Mouse (Mus musculus) frontal cortex, adult 2 months (tissue): ENCODE measurements around the gene Ensa. TPM values are rescaled to one million over a fixed set of nuclear protein-coding genes. Genes with fewer than 3 reads are reported as not detected.

Experiments
- DNase-seq, 2 experiments: peaks; one replicate each; pipeline ENCODE4 v3.0.0; 2022; ENCODE audit warnings: low spot score in 1 of 2; ENCODE audit errors: extremely low spot score in 1 of 2
- polyA plus RNA-seq: library from polyadenylated mRNA; depleted of rRNA; stranded (reverse); fragments of >200 nt; gene quantifications from 2 replicates; pipeline ENCODE4 v1.2.3, GENCODE M21; 2012; rRNA removed

Ensa gene
- polyA plus RNA-seq, 1 experiment, result 164 TPM

DNA sequence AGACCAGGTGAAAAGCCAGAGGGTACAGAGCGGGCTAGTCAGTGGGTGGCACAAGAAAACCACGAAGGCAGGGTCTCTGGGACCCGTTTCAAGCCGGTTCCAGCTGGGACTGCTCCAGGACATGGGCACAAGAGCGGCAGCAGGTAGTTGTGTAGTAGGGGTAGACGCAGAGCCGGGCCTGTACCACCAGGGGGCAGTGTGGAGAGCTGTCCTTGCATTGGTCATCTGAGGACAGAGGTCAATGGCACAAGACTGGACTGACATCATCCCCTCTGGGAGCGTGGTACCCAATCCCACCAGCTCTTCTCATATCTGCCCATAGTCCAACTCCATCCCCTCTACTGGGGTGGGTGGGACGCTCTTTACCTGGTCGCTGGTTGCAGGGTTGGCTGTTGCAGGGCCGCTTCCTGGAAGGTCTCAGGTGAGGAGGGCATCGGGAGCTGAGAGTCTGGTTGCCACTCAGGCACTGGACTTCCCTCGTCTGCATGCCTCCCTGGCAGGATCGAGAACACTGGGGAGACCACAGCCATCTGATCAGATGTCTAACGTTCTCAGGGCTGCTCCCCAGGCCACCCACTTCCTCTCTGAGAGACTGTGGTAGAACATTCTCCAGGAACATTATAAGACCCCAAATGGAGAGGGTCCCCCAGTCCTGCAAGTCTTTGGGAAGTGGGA, 52.1 kb downstream of the Ensa start:
- peak in 1 of 2 experiments; percentile 64 for DNase-seq

GRCm38 (mm10) chr3:95677420-95678090, 52.8 kb downstream of the Ensa start:
- no peak for DNase-seq

- DNase-seq, result no peak
These were observed 54.8 kb downstream of the Ensa start for GRCm38 (mm10) chr3:95679551-95679950.

- no peak for DNase-seq
These were observed 55.9 kb downstream of the Ensa start for GRCm38 (mm10) chr3:95680673-95681072.

DNA sequence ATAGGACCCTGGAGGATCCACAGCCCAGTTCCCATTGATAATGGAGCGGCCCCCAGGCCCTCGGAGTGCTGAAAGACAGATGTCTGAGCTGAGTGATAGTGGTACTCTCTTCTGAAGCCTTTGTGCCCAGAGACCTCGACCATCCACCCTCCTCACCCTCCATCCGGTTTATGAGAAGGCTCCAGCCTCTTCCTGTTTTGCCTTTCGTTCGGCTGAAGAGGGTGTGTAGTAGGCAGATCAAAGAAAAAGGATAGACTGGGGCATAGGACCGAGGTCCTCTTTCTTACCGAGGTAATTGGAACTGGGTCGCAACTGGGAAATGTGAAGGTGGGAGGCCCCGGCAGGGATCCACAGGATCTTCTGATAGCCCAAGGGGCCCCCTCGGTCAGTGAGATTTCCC, 56.6 kb downstream of the Ensa start:
- DNase-seq, result no peak

Other genes with a start within 250 kb of the Ensa start
- not detected in 2 replicates for gene 4930558C23Rik, start 222.2 kb upstream of the Ensa start, polyA plus RNA-seq
- gene Arnt, start 190.6 kb upstream of the Ensa start, polyA plus RNA-seq, result 44.7 and 48.2 TPM in 2 replicates
- gene Ctsk, start 125.7 kb upstream of the Ensa start, polyA plus RNA-seq, result 5.3 and 6.5 TPM in 2 replicates
- 72.3 and 95.0 TPM in 2 replicates for gene Ctss, start 98.2 kb upstream of the Ensa start, polyA plus RNA-seq
- gene Hormad1, start 65.3 kb upstream of the Ensa start, polyA plus RNA-seq, result not detected in 2 replicates
- 15.7 and 16.8 TPM in 2 replicates for gene Golph3l, start 36.1 kb upstream of the Ensa start, polyA plus RNA-seq
- 43.3 and 47.0 TPM in 2 replicates for gene Mcl1, start 33.8 kb downstream of the Ensa start, polyA plus RNA-seq
- 3.5 and 4.1 TPM in 2 replicates for gene Adamtsl4, start 62.9 kb downstream of the Ensa start, polyA plus RNA-seq
- 19.9 and 23.0 TPM in 2 replicates for gene Ecm1, start 114.6 kb downstream of the Ensa start, polyA plus RNA-seq
- gene Tars2, start 135.2 kb downstream of the Ensa start, polyA plus RNA-seq, result 37.5 and 38.4 TPM in 2 replicates
- gene Rprd2, start 193.9 kb downstream of the Ensa start, polyA plus RNA-seq, result 24.6 and 28.5 TPM in 2 replicates
- 35.9 and 36.2 TPM in 2 replicates for gene Prpf3, start 230.9 kb downstream of the Ensa start, polyA plus RNA-seq
- gene Mrps21, start 246.5 kb downstream of the Ensa start, polyA plus RNA-seq, result 235 and 288 TPM in 2 replicates